Mouse (Mus musculus): Measurements from ENCODE around the gene Hus1.
A peak's percentile ranks its signal among the peaks of the same experiment; 100 is the strongest.

The Hus1 gene

GRCm38 (mm10) chr11:9010853-9011339 is at the start of gene Hus1:
Gene Hus1 (minus strand): TSS chr11:9011191.
- DNase-seq: peak; percentile 91

DNA sequence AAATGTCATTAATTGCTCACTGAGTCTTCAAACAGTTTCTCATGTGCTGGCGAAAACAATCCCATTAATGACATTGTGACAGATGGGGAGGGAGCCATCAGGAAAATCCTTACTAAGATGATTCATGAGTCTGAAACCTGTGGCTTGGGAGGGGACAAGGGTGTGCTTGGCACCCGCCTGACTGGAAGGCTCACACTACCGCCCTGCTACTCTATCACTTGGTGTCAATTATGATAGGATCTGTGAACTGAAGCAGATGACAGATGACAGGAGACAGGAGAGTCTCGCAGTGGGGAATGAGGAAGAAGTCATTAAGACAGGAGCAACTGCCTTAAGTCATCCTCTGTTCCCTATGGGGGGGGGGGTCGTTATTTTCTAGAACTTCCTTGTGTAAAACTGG is 49.5 kb upstream of the Hus1 start:
- DNase-seq: no peak

DNA sequence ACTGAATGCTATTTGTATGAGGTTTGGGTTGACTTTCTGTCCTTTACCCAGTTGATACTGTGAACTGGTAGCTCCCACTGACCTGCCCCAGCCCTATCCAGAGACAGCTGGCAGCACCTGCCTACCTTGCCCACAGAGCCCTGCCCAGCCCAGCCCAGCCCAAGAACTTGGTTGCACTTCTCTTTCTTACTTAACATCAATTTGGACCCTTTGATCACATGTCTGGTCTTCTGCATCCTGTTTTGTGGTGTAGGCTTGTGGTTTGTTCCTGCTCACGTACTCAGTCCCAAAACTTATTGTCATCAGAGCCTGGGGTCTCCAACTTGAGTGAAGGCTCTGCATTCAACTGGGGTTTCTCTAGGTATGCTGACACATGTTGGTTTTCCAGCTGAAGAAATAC is 49.0 kb upstream of the Hus1 start:
- no peak for DNase-seq

DNA sequence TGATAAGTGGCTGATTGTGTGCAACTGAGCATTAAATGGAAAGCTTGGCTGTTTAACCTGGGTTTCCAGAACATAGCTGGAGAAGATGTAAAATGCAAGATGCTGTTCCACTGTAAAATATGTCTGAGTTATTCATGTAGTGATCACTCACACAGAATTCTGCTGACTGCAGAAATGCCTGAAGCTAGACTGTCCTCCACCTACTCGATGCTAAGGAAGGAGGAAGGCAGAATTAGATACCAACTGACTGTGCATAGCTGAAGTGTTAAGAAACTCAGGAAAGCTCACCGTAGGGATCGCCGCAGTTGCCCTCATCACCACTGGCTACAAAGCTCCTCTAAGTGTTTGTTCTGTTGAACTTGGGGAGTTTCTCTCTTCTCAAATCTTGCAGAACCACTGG is 46.7 kb upstream of the Hus1 start:
- DNase-seq: no peak

GRCm38 (mm10) chr11:9056937-9057336 is 45.9 kb upstream of the Hus1 start:
- DNase-seq: no peak

GRCm38 (mm10) chr11:9051895-9052294 is 40.9 kb upstream of the Hus1 start:
- DNase-seq: no peak

DNA sequence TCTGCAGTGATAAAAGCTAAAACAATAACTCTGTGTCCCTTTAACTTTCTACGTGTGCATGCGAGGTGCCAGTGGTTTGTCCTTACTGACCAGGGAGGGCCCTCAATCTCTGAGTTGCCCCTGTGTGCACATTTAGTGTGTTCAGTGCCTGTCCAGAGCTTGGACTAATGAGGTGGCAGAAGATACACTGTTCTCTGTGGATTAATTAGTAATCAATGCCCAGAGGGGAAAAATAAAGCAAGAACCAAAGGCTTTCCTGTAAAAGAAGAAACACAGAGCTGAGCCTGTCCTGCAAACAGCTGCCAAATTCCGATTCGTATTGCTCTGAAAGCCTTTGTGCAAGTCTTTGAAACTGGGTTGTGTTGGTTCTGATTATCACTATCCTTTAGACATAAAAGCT is 39.2 kb upstream of the Hus1 start:
- DNase-seq: no peak

DNA sequence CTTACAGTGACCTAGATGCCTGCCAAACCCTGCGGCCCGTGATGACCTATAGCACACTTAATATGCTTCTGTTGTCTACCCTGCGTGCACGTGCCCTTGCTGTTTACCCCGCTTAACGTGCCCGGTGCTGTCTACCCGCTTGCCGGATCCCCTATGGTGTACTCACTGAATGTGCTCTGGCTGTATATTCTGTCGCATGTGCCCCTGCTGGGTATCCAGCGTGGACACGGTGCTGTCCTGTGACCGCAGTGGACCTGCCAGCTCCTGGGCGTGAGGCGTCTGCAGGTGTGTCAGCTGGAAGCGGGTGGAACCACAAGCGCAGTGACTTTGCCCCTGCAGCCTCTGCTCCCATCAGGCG is 37.7 kb upstream of the Hus1 start, which contains the start of gene Sun3:
Gene Sun3, minus strand, starts transcription at position 289 of the 358 bp plus-strand sequence.
- no peak for DNase-seq

DNA sequence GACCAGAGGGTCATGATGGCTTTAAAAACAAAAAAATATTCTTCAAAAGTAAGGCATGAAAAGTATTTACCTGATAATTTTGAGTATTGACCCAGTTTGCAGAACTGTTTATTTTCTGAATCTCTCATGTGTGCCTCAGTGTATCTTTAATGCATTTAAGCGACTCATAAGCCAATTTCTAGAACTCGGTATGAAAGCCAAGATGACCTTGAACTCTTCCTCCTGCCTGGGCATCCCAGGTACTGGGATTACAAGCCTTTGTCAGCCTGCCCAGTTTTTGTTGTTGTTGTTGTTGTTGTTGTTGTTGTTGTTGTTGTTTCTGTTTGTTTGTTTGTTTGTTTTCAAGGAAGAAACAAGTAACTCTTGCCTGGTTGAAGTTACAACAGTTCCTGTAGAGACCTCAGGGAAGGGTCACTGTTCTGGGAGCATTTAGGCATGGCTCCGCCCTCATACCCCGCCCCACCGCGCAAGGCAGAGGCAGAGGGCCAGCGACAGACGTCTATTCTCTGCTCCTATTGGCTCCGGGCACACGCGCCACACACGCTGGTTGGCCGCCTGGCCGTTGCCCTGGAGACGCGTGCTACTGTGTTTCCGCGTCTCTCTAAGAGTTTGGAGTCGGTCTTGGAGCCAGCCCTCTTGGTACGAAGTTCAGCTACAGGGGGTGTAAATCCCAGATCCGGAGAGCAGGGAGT is 37.2 kb upstream of the Hus1 start, which contains the start of gene Gm11992:
Gene Gm11992, plus strand, starts transcription at position 584 of the 692 bp plus-strand sequence.
- DNase-seq: peak; percentile 87 to 88

GRCm38 (mm10) chr11:9047044-9047443 is 36.1 kb upstream of the Hus1 start:
- no peak for DNase-seq

DNA sequence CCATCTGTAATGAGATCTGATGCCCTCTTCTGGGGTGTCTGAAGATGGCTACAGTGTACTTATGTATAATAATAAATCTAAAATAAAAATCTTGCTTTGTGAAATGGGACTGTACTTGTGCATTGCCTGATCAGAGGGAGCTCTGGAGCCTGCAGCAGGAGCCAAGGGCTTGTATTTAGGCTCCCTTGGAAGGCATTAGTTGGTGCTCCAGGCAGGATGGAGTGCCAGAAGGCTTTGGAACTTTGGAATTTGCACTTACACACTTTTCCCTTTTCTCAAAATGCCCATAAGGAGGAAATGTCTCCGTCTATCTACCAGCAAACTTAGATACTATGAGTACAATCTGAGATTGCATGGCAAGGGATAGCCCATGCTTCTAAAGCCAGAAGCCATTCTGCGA is 35.6 kb upstream of the Hus1 start:
- no peak for DNase-seq

DNA sequence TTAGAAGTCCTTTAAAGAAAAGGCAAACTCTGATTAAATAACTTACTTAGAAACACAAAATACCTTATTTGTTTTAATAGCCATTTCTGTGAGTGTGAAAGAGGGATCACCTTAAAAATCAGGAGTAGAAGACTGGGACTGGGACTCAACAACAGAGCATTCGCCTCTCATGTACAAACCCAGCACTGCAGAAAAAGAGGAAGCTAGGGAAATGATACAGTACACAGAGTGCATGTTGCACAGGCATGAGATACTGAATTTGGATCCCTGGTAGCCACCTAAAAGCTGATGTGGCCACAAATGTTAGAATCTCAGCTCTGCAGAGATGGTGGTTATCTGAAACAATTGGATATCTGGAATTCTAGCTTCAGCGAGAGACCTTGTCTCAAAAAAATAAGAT is 20.5 kb upstream of the Hus1 start:
- DNase-seq: no peak

- no peak for DNase-seq
Observed at GRCm38 (mm10) chr11:9025211-9025610, 14.2 kb upstream of the Hus1 start.

- no peak for DNase-seq
Observed at GRCm38 (mm10) chr11:9024782-9025181, 13.8 kb upstream of the Hus1 start.

- no peak for DNase-seq
Observed at GRCm38 (mm10) chr11:9020207-9020606, 9.2 kb upstream of the Hus1 start.

DNA sequence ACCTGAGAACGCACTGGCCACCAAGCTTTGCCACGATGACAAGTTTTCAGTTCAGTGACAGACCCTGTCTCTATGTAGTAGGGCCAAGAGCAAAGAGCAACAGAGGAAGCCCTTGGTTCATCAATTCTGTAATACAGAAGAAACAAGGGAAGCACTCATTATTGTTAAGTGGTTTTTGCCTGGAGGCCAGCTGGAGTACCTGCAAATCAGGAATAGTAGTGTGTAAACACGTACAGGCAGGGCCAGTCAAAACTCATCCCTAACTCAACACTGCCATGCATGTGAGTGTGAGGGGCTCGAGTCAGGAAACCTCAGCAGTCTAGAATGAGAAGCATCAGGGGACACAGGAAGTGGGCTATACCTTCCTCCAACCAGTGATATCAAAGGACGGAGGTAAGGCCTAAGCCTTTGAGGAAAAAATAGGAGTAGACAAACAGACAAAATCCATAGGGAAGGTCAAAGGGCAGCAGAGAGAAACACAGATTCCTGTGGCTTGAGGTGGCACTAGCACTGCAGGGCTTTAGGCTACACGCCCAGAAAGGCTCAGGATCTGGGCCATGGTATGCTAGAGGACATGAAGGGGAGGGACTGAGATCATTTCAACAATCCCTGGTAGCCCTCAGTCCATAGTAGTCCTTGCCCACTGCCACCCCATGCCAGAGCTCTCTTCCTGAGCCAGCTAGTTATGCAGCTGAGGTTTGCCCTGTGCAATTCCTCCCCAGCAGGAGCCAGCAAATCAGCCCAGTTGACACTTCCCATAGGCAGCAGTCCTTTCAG is 7.7 kb upstream of the Hus1 start:
- DNase-seq: peak; percentile 33 to 47

- DNase-seq: no peak
Observed at GRCm38 (mm10) chr11:9014740-9015139, 3.7 kb upstream of the Hus1 start.

DNA sequence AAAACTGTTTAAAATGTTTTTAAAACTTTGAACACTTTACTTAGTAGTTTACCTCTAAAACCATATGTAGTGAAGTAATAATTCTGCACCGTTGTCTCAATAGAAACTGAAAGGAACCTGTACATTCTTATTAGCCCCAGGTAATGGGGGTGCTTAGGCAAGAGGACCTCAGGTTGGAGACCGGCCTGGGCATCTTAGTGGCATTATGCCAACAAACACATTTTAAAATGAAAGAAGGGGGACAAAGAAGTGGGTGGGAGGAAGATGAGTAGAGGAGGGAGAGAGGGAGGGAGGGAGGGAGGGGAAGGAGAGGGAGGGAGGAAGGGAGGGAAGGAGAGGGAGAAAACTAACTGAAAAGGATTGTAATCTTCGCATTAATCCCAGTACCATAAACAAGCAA is 357 bp upstream of the Hus1 start:
- no peak for DNase-seq

DNA sequence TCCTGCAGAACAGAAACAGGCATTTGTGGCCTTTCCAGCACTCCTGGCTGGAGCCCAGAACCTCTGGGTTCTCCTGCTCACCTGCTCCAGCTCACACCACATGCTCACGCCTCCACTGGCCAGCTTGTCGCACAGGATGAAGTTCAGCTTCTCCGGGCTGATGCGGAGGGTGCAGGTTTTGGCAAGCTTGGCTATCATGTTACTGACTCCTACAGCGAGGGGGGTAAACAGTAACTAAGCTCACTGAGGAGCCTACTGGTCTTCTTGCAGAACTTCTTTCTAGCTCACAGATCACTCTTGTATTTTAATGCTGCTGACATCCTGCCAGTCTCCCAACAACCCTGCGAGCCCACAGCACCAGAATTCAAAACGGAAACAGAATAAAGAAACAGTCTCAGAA is 575 bp downstream of the Hus1 start:
- DNase-seq: peak; percentile 40 to 44

DNA sequence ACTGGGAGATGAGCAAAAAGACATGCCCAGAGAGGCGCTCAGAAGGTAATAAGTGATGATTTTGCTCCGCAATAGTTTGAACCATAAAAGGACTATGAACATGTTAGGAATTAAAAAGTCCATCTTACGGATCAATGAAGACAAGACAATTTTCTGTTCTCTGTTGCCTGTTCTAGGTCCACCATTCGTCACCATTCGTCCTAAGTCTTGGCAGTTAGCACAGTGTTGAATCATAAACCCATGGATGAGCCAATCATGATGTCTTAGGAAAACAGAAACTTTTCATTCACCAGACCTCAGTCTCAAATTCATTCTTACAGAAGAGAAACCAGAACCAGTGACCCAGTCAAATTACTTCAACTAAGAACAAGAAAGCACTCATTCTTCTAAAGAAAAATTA is 2.2 kb downstream of the Hus1 start:
- DNase-seq: no peak

- peak in 1 of 2 experiments; percentile 12 for DNase-seq
Observed at GRCm38 (mm10) chr11:8988084-8988483, 22.9 kb downstream of the Hus1 start.

- DNase-seq: no peak
Observed at GRCm38 (mm10) chr11:8986058-8986457, 24.9 kb downstream of the Hus1 start.

GRCm38 (mm10) chr11:8983237-8983861 is 27.6 kb downstream of the Hus1 start:
- peak; percentile 87 to 92 for DNase-seq

DNA sequence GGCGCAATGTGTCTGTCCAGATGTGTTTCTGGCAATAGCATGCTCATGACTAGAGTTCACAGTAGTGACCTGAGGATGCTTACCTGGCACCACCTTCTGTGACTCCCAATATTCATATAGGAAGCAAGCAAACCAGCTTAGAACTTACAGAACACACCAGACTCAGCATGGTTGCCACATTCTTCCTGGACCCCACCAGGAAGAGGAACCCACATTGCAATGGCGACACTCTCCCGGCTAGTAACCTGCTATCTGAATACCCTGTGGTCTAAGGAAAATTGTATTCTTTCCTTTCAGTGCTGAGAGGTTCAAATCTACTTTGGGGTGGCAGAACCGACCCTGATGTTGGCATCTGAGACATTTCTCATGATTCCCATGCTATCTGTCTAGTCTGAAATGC is 32.8 kb downstream of the Hus1 start:
- no peak for DNase-seq

Data from cerebellum, postnatal 14 days (tissue).